Mouse (Mus musculus) testis, postnatal 10 days (tissue): ENCODE results near the gene Ehd1.

ENCODE experiments used
- DNase-seq: peaks from one replicate; pipeline ENCODE4 v3.0.0; 2021; ENCODE audit warnings: low spot score

Ehd1 gene

DNA sequence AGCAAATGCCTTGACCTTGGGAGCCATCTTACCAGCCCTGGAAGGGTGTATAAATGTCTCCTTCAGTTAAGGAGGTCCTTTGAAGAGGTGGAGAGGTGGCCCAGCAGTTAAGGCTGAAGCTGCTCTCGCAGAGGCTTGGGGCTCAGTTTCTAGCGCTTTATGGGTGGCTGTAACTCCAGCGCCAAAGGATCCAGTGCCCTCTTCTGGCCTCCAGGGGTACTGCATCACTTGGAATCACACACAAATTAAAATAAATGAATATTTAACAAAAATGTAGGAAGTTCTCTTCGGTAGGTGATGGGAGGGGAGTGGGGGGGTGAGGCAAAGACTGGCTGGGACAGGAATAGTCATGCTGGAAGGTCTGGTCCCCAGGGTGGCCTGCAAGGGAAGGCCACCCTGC is 15.6 kb upstream of the Ehd1 start:
- no peak for DNase-seq

DNA sequence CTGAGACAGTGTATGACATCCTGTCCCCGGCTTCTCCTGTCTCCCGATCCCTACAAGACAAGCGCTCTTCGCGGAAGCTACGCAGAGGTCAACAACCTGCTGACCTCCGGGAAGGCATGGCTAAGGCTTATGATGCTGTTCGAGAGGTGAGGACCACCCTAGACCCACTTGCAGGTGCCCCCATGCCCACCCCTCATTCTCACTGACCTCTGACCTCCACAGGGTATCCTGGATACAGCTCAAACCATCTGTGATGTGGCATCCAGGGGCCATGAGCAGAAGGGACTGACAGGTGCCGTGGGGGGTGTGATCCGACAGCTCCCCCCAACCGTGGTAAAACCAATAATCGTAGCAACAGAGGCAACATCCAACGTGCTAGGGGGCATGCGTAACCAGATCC is 15.1 kb upstream of the Ehd1 start:
- DNase-seq: no peak

DNA sequence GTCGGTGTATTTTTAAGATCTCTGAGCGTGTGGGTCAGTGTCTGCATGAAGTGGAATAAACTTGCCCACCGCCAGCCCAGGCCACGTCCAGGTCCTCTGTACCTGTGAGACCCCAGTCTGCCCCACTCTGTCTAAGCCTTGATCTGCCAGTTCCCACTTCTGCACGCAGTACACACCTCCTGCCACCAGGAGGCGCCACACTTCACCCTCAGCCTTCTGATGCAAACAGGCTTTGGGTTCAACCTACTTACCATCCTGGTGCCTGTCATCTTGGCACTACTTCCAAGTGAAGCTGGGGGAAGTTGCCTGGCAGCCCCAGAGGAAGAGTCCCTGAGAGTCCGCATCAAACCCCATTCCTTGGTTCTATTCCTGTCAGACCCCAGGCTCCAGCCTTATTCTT is 14.3 kb upstream of the Ehd1 start:
- DNase-seq: peak; percentile 86

DNA sequence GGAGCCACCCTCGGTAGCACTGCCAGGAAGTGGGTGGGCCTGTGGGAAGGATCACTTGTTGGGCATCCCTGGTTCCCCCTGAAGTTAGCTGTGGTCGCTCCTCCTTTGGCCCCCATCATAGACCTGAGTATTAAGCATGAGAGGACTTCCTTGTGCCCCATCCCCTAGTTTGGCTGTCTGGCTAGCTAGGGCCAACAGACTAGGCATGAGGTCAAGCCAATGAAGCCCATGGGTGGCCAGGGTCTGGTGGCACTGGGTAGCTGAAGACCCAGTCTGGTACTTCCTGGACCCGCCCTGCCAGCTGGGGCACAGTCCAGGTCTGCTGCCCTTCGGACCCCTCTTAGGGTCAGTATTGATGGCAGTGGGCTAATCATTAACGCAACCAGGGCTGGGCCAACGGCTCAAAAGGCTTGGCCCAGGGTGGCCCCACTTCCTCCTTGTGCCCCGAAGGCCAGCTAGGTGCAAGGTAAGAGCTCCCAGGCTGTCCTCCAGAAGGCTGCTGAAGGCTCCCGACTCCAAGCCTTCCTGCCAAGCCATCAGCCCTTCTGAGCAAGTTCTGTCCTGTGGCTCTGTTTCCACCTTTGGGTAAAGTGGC is 13.6 kb upstream of the Ehd1 start:
- DNase-seq: no peak

DNA sequence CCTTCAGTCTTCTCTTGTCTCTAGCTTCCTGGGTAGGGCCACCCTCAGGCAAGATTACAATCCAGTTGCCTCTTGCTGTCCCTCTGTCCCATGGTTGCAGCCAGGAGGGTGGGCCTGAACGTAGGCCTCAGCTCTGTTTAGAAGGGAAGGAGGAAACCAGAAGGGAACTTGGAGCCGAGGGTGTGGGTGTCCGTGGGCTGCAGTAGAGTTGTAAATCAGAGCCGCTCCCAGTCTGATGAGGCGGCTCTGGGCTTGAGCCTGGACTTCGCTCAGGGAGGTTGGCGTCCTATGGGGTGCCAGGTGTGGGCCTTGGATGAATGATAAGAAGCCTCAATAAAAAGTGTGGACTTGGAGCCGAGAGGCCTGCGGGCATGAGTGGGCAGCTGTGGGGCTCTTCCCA is 12.3 kb upstream of the Ehd1 start:
- no peak for DNase-seq

DNA sequence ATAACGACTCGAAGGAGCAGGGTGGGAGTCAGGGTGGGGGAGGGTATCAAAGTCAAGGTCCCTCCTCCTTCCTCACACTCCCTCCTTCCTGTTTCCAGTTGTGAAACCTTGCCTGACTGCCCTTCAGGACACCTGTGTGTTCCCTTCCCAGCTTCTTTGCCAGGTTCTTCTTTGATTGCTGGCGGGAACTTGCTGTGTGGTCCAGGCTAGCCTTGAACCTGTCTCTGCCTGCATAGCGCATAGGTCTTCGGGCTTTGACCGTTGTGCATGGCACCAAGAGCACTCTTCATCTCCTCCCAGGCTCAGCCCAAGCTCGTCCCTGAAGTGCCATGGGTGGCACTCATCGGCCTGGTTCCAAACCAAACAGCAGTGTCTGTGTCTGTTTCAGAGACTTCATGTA is 11.6 kb upstream of the Ehd1 start:
- no peak for DNase-seq

DNA sequence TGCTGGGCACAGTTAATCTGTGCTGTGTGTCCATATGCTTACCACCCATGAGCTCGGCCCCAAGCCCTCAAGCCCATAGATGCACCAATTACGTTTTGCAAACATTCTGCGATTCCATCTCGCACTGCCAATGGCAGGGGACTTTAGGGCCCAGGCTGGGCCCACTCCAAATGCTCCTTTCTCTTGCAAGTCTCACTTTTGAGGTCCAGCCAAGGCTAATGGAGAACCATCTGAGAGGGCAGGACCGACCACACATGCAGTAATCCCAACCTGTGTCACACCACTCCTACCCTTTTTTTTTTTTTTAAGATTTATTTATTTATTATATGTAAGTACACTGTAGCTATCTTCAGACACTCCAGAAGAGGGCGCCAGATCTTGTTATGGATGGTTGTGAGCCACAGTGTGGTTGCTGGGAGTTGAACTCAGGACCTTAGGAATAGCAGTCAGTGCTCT is 10.8 kb upstream of the Ehd1 start:
- DNase-seq: no peak

DNA sequence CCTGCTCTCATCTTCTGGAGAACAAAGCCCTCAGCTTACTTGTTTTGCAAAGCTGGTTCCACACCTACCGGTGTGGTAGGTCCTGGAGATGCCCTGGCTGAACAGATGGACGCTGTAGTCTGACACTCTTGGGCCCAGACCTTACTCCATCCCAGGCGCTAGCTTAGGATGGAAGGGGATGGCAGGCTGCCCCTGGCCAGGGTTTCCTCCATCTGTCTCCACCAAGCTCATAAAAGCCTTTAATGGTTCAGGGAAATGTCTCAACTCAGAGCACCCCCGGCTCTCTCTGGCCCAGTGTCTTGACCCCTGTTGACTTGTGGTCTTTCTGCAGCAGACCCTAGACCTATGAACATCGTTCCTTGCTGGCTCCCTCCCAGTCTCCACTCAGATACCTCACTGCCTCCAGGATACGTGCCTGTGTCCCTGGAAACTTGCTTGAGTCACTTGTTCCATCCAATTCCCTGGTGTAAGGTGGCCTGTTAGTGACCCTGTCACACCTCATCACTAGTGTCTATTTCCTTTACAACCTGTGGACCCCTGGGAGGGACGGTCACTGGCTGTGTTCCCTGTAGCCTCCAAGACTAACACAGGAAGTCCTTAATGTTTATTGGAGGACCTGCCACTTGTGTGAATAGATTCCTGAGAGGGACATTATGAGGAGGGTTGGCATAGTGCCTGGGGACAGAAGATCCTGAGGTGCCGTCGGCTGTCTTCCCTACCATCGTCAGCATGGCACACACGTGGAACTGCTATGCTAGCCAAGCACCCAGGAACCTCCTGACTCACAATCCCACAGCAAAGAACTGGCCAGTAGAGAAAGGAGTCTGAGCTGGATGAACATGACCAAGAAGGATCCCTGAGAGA is 9.0 kb upstream of the Ehd1 start:
- no peak for DNase-seq

DNA sequence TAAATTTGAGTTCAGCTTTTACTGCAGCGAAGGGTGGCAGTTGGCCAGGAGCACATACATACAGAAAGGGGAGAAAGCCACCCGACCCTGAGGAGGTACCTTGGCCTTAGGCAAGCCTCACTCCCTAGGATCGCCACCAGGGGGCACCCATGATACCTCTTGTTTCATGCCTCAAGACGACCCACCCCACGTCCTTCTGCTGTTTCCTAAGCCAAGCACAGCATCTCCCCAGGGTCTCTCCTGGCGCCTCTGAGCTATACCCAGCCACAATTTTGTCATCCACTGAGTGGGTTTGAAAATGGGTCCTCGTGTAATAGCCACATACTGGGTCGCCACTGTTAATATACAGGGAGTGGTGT is 8.4 kb upstream of the Ehd1 start:
- DNase-seq: peak; percentile 94

DNA sequence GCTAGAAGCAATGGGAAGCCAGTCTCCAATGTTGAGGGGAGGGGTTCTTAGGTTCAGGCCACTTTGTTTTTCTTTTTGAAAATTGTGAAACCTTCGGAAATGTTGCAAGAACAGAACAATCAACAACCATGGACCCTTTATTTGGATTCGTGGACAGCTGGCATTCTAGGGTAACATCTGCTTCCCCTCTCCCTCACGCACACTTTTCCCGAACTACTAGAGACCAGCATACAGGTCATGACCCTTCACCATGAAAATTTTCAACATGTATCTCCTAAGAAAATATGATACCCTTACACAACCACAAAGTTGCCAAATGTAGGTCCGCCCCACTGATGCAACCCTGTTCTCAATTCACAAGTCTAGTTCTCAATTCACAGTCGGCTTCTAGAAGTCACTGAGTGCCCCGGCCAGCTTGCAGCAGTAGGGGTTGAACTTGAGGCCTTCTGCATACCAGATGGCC is 7.8 kb upstream of the Ehd1 start:
- DNase-seq: no peak

DNA sequence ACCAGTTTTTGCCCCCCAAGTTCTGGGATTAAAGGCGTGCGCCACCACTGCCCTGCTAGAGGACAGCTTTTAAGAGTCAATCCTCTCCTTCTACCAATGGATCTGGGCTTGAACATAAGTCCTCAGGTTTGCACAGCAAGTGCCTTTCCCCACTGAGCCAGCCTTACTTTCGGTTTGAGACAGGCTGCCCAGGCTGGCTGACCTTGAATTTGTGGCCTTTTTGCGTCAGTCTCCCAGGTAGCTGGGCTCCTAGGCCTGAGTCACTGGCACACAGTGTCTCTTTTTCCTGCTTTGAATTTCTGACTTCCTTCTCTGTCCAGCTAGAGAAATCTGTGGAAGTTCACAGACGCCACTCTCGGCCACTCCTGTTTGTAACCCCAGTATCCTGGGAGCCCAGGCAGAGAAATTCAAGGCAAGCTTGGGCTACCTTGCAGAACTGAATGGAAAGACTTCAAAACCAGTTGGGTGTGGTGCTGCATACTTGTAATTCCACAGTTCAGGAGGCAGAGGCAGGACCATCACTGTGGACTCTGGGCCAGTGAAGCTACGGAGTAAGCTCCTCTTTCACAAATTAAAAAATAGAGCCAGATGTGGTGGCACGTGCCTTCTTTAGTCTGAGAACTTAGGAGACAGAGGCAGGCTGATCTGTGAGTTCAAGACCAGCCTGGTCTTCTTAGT is 6.6 kb upstream of the Ehd1 start:
- no peak for DNase-seq

DNA sequence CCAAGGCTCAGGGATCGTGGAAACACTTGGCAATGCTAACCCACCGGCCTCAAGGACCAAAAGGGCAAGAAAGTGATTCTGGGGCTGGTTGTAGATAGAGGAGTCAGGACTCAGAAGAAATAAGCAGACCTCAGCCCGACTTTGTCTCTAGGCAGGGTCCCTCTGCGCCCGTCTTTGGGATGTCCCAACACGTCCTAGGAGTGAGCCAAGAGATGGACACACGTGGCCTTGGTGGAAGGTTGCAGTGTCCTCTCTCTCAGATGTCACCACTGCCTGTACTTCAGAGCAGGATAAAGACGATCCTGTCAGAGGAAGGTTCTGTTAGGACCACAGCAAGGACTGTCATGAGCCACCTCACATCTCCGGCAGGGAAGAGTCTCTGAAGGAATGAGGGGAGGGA is 5.9 kb upstream of the Ehd1 start:
- DNase-seq: no peak

DNA sequence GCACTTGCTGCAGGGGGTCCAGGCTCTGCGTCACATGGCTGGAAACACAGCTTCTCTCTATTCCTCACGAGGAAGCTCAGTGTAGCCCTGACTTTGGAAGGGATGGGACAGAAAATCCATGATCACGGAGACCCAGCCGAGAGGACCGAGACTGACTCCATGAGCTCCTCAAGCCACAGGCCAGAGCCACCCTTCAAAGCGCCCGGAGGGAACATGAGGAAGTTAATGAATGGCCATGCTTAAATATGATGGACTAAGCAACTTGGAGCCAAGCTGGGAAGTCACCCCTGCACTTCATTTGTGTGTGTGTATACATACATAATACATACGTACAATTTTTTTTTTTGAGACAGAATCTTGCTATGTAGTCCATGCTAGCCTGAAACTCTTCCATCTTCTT is 5.3 kb upstream of the Ehd1 start:
- no peak for DNase-seq

DNA sequence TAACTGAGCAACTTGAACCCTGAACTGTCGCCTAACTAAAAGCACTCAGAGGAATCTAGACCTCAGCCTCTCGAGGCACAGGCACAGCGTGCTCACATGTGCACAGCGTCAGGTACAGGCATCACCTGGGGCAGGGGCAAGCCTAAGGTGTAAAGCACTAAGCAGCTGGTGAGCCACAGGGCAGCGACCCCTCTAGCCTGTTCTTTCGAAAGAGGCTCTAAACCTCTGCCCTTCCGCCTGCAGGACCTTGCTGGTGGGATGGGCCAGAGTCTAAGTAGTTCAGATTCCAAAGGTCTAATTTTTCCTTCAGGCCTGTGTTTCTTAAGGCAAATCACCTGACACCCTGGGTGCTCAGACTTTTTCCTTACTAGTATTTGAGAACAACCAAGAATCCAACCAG is 4.5 kb upstream of the Ehd1 start:
- DNase-seq: no peak

DNA sequence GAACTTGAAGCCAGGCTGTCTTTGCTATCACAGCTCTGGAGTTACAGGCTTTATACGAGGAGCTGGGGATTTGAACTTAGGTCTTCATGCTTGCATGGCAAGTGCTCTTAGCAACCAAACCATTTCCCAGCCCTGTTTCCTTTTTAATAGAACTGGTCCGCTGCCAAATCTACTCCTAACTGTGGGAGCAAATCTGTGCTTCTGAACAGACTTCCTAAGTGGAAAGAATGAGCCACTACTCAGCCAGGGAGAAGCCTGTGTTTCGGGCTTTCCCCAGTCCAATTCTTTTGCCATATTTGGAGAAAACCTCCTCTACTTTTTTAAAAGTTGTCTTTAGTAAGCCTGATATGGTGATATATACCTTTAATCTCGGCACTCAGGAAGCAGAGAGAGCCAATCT is 3.8 kb upstream of the Ehd1 start:
- no peak for DNase-seq

DNA sequence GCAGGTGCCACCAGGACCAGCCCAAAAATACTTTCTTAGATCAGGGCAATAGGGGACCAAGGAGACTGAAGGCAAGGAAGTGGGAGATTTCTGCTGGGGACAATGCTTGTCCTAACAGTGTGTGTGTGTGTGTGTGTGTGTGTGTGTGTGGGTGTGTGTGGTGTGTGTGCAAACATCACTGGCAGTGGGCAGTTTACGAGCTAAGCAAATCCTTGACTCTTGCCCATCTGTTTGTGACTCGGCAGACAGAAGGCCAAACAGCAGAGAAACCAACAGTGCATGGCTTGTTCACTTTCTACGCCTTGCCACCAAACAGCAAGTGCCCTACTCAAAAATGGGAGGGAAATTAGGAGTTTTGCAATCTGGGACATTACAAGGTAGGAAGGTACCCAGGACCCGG is 2.9 kb upstream of the Ehd1 start:
- no peak for DNase-seq

DNA sequence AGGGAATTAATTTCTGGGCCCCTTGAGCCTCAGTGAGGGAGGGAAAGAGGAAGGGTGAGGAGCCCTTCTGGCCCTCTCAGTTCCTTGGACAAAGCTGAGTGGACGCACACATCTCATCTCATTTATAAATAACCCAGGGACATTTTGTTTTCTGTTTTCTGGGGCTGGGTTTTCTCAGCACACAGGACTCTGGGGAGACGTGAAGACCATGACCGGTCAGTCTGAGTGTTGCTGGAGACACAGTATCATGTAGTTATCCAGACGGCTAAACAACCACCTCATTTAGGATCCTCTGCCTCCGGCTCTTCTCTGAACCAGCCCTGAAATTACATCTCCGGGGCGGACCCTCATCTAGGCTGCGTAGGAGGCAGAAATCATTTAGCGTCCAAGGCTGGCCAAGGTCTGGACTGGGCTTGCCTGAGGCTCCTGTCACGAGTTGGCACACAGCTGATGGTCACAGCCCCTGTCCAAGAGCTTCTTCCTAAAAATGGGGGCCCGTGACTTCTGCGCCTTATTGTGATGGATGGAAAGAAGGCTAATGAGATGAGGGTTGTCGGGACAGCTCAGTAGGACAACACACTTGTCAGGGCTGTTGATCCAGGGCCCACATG is 2.4 kb upstream of the Ehd1 start:
- DNase-seq: no peak

DNA sequence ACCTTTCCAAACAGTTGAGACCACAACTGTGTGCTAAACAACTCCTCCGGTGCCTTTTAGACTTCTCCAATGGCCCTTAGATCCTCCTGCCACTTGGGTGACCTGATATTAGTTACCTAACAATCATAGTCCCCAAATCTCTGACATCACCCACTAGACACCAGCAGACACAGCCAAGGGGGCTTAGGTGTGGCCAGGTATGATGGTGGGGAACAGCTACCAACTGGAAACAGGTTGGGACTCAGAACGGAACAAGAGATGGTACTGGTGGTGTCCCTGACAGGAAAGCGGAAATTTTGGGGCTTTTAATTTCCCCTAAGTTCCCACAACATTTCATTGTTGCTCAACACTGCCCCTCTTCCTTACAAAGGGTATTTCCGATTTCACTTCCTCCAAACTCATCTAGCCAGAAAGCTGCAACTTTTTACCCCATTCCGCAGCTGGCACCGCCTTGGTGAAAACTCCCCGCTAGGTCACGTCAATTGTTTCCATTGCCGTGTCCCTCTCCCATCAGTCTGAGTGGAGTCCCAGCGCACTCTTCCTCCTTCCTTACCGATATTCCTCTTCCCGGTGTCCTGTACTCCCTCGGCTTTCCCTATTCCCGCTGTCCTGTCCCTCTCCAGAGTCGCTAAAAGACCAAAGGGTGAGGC is 660 bp upstream of the Ehd1 start:
- no peak for DNase-seq

DNA sequence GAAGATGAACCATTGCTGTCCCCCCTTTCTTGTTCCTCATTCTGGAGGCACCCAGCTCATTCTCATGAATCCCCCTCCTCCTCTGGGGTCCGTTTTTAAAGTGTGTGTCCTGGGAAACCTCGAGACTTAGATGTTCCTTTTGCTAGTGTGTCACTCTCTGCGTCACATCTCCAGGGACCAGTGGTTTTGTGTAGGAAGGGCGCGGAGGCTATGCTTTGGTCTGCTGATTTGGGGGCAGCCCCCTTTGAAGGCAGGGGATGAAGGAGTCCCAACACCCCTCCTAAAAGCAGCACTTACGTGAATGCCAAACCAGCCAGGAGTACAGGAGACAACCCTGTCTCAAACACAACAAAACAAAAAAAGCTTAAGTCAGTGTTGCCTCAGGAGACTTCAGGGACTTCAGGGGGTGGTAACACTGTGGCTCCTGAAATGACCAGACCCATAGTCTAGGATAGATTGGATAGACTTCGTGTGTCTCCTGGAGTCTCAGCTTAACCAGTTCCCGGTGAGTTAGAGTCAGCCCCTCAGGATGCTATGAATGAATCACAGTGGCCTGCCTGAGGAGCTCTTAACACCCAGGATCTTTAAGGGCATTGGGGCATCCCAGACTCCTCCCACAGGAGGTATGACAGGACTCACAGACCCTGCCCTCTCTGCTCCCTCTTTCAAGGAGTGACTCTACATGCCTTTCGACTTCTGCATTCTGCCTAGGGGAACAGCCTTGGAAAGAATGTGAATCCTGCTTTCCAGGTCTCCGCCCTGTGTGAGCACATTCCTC is 1.3 kb downstream of the Ehd1 start:
- DNase-seq: peak; percentile 71

DNA sequence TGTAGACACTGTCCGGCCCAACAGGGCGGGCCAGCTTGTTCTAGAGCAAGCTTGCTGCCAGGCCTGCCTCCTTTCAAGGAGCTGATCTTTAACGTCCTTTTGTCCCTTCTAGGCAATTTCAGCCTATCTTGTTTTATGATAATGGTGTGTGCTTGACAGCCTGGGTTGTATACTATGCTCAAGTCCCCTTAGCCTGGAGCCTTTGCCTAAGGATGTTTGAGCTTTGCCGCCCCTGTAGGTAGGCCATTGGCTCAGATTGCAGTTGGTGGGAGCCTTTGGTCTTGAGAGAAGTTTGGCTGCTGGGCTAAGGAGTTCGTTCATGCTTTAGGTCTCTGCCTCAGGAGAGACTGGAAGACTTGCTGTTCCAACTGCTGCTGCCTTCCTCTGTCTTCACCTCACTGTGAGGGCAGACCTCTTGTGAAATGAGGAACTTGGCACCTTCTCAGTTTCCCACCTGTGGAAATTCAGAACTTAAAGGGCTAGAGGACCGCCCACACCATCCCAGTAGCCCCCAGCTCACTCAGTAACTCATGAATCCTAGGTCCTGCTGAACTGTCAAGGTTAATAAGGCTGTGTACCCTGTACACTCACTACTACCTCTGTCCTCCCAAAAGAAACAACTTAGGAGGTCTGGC is 2.0 kb downstream of the Ehd1 start:
- no peak for DNase-seq
